Mouse (Mus musculus): ENCODE measurements at regions not wholly inside any gene's neighbourhood (a gene's known extent, or its start where the extent isn't known, plus 50 kb on each side); places are given as distances from the start of the nearest gene placed in this dataset.

- no peak for TF ChIP-seq CTCF (IDR thresholded peaks at IDR 0.05; ENCODE audit: low read depth, low read length)
- no peak for TF ChIP-seq POLR2A (IDR thresholded peaks at IDR 0.05; ENCODE audit: extremely low read depth, insufficient read depth, low read length)
Observed at GRCm38 (mm10) chr3:52531686-52532351, 263.7 kb downstream of the Foxo1 start.
